Mouse (Mus musculus): ENCODE measurements around the gene Adcy3.

DNA sequence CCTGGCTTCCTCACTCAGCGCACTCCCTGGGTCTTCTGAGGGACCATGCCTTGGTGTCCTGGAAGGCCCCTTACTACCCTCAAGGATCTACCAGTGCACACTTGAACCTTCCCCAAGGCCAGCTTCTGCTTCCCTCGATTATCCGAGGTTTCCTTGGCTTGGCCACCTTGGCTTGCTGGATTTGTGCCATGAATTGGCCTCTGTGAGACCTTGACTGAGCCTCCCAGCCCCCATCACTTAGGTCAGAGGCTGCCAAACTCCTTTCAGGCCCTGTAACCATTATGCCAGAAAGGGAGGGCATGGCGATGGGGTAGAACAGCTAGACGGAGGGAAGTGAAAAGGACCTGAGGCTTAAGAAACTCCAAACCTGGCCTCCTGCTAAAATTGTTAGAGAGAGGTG lies 36.7 kb downstream of the Adcy3 start:
- TF ChIP-seq CTCF (IDR thresholded peaks at IDR 0.05; ENCODE audit: borderline replicate concordance, insufficient read depth, low read length), result no peak
- no peak for TF ChIP-seq POLR2A (IDR thresholded peaks at IDR 0.05; ENCODE audit: low read depth, low read length)
